Mouse (Mus musculus): ENCODE results near the gene Tymp.
A peak's percentile ranks its signal among the peaks of the same experiment; 100 is the strongest.

Gene Tymp

GRCm38 (mm10) chr15:89373762-89374248 is 3.0 kb downstream of the Tymp start, which contains the start of gene Sco2:
Gene Sco2 (minus strand): TSS chr15:89373846.
- peak; percentile 94 for DNase-seq

DNA sequence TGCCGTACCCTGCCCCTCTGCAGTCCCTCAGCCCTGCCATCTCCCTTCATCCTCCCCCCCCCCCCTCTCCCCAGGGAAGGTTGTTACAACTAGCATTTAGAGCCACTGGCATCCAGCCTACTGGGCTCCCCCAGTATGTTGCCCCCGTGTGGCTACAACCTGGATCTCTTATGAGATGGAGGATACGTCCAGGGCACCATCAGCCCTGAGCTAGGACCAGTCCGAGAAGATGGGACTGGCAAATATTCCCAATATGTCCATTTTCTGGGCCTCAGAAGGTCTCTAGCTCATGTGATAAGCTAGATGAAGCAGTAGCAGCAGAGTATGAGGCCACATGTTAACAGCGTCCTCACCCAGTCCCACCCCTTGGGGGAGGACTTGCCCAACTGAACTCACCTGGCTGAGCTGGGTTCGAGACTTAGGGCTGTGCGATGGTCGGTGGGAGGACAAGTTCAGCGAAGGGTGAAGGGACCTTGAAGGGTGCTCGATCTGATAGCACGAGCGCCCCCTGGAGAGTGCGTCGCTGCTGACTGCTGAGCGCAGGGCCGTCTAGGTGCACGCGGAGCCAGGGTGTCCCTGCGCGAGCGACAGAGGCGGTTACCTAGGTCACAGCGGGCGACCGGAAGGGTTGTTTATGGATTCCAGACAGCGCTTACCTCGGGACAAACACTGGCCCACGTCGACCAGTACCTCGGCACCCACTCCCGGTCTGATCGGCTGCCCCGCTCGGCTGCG is 3.6 kb downstream of the Tymp start:
- DNase-seq: peak; percentile 91

- DNase-seq: no peak
Observed at GRCm38 (mm10) chr15:89372536-89372935, 4.3 kb downstream of the Tymp start.

GRCm38 (mm10) chr15:89372068-89372467 is 4.8 kb downstream of the Tymp start:
- no peak for DNase-seq

- no peak for DNase-seq
Observed at GRCm38 (mm10) chr15:89365141-89365551, 11.7 kb downstream of the Tymp start.

DNA sequence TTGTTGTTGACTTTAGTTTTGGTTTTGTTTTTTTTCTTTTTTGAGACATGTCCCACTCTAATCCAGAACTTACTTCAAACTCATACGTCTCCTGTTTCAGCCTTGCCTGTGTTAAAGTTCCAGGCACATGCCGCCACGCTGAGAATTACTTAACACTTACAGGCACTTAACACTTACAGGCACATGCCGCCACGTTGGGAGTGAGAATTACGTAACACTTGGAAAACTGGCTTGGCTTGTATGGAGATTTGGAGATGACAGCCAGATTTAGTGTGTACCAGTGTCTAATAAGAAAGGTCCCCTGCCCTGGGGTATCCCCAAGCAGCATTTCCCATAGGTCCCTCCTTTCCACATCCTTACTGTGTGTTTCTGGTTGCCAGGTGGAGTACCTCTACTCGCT is 13.8 kb downstream of the Tymp start:
- DNase-seq: no peak

- no peak for DNase-seq
Observed at GRCm38 (mm10) chr15:89358784-89359183, 18.1 kb downstream of the Tymp start.

GRCm38 (mm10) chr15:89356372-89356771 is 20.5 kb downstream of the Tymp start:
- DNase-seq: peak; percentile 93

DNA sequence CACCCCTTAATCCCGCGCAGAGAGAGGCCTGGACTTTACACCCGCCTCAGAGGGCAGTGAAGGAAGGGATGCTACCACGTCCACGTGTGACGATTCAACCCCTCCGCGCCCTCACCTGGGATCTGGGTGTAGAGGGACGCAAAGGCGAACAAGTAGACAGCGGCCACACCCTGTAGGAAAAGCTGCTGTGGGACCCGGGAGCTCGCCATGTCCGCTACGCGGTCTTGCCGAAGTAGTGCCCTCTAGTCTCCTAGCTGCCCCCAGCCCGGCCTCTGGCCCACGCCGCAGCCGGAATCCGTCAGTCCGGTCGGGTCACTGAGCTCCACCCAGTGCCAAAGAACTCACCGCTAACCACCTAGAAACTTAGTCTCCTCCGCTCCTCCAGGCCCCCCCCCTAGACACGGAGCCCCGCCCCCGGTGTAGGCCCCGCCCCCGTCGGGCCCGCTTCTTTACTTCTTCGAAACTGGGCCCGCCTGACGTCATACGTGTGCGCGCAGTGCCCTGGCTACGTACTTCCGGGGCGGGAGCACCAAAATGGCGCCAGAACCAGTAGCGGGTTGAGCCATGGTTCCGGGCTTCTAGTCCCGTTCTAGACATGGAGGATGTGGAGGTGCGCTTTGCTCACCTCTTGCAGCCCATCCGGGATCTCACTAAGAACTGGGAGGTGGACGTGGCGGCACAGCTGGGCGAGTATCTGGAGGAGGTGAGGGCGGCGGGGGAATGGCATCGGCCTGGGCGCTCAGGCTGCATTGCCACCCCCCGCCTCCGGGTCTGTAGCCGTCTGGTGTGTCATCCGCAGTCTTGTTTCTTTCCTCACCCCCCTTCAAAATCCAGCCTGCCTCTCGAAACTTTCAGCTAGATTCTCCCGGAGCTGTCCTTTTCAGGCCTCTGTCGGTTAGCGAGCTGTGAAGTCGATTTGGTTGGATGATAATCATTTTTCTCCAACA is 21.3 kb downstream of the Tymp start, which contains the start of the genes Lmf2 and Ncaph2:
Lmf2 (minus strand) TSS at position 419 of the 947 bp plus-strand sequence.
Ncaph2 (plus strand) TSS at position 479 of the 947 bp plus-strand sequence.
- DNase-seq: peak; percentile 97

- no peak for DNase-seq
Observed at GRCm38 (mm10) chr15:89354455-89354854, 22.4 kb downstream of the Tymp start.

DNA sequence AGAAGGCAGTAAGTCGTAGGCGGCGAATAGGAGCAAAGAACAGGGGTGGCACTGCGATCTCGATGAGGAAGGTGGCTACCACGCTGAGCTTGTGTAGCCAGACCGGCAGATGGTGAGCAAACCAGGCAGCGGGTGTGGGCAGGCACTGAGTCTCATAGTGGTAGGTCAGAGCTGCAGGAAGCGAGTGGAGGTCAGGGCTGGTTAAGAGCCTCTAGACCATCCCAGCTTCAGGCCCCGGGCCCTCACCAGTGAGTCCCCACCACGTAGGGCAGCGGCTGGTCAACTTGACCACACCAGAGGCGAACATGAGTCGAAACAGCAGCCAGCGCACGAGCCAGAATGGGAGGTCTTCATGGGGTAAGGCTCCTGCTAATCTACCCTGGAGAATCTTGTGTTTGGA is 23.0 kb downstream of the Tymp start:
- DNase-seq: no peak

DNA sequence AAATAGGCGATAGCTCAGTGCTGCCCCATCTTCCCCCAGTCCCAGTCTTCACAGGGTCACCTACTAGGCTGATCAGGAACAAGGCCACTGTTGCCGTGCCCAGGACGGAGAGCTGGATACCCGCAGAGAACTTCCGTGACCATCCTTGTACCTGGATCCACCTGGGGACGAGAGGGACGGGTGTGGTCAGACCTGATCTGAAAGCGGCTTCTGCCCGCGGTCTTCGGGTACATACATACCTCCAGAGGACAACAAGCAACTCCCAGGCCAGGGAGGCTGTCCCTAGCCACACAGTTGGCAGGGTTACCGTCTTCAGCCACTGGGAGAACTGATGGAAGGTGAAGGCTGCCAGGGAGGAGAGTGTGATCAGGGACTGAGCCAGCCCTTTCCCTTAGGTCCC is 24.0 kb downstream of the Tymp start:
- DNase-seq: no peak

DNA sequence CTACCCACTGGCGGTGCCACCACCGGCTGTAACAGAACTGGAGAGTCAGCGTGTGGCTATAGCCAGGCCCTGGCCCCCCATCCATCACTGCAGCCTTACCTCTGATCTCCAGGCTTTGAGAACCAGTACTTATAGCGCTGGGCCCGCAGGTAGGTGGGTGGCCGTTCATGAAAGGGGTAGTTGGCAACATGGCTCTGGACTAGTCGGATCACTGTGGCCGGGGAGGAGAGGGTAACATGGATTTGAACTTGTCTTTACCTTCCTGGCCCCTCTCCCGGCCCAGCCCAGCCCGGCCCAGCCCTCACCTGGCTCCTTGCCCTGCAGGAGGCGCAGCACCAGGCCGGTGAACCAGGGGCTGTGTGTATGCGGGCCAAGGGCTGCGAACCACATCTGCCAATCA is 24.8 kb downstream of the Tymp start:
- no peak for DNase-seq

DNA sequence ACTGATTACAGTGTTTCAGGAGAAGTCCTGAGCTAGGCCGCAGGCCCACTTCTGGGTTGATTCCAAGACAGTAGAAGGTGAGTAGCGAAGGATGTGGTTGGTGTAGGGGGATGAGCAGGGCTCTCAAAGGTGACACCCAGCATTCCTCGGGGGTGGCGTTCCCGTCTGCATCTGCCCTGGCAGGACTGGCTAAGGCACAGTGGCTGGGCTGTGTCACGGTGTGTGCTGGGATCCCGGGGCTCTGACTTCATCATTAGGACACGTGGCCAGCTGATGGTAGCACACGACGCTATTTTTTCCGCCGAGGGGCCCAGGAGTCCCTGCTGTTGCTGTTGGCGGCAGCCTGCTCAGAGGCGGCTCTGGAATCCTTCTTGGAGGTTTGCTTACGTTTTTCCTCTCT is 25.5 kb downstream of the Tymp start:
- DNase-seq: no peak

DNA sequence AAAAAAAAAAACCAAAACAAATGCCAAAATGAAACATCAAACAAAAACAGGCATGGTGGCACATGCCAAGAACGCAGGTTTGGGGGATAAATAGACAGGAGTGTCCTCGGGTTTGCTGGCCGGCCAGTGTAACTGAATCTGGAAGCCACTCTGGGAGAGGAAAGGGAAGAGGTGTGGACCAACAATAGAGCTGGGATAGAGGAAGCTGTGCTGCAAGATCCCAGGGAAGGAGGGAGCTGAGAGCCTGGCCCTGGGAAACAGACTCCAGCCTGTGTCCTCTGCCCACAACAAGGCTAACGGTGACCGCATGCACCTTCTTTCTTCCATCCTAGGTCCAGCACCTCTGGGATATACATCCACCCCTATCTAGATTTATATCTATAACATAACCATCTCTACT is 26.4 kb downstream of the Tymp start:
- DNase-seq: no peak

DNA sequence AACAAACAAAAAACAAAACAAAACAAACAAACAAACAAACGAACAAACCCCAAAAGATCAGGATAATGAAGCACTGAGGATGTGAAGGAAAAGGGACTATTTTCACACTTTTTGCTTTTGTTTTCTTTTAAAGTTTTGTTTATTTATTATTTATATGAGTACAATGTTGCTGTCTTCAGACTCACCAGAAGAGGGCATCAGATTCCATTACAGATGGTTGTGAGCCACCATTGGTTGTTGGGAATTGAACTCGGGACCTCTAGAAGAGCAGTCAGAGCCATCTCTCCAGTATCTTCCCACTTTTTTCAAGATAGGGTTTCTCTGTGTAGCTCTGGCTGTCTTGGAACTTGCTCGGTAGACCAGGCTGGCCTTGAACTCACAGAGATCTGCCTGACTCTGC is 33.5 kb downstream of the Tymp start:
- no peak for DNase-seq

- no peak for DNase-seq
Observed at GRCm38 (mm10) chr15:89341678-89342077, 35.2 kb downstream of the Tymp start.

DNA sequence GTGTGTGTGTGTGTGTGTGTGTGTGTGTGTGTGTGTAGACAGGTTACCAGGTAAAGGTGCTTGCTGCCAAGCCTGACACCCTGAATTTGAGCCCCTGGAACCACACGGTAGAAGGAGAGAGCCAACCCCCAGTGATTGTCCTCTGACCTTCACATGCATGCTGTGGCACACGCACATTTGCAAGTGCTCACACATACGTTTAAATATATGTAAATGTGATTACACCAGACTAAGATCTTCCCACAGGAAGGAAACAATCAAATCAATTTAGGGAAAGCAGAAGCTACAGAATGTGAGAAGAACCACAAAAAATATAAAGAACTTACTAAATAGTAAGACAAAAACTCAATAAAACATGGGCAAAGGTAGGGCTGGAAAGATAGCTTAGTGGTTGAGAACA is 36.7 kb downstream of the Tymp start:
- no peak for DNase-seq

DNA sequence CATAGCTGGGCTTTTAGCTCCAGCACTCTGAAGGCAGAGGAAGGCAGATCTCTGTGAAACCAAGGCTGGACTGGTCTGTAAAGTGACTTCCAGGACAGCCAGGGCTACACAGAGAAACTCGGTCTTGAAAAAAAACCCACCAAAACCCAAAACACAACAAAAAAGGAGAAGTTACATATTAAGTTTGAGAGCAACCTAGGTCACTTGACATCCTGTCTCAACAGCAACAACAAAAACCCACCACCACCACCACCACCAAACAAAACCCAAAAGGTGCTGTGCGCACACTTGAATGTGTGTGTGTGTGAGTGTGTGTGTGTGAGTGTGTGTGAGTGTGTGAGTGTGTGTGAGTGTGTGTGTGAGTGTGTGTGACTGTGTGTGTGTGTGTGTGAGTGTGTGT is 37.1 kb downstream of the Tymp start:
- no peak for DNase-seq

GRCm38 (mm10) chr15:89336422-89336821 is 40.4 kb downstream of the Tymp start:
- DNase-seq: no peak

GRCm38 (mm10) chr15:89334774-89335537 is 41.9 kb downstream of the Tymp start:
- DNase-seq: no peak

DNA sequence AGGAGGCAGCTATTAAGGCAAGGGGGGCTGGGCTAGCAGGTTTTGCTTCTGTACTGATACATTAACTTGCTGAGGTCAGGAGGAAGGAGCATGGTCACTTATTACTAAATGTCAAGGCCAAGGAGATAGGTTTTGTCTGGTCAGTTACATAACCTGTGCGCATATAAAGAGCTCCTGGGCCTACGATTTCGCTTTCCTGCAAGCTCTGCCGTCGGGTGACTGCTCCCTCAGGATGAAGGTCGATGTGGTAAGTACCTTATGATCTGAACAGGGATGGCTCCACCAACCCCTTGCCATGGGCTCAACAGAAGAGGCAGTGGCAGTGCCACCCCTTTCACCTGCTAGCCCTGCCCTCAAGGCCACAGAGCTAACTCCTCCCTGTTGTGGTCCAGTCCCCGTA is 42.6 kb downstream of the Tymp start, which contains the start of gene Miox:
Miox (plus strand) TSS at position 128 of the 400 bp plus-strand sequence.
- no peak for DNase-seq

- no peak for DNase-seq
Observed at GRCm38 (mm10) chr15:89326441-89326840, 50.4 kb downstream of the Tymp start.
